Mouse (Mus musculus) MEL (cell line): ENCODE results near the gene Mrpl37. TPM values are rescaled to one million over a fixed set of nuclear protein-coding genes. Genes with fewer than 3 reads are reported as not detected.

Experiments used
- DNase-seq: peaks from one replicate; pipeline ENCODE4 v3.0.0; 2011; ENCODE audit warnings: low read depth, low spot score
- H3K27ac ChIP-seq: 2 replicates; pipeline ENCODE4 v1.5.1; 2012; ENCODE audit warnings: low read depth, mild to moderate bottlenecking, control low read depth, low read length, moderate library complexity; ENCODE audit not compliant: control insufficient read depth
- H3K27me3 ChIP-seq, 2 experiments: fragments of 150-350 bp in 1 of 2; sonication (generic) in 1 of 2; 2 replicates each; pipeline ENCODE4 v1.6.1; 2012; ENCODE audit warnings: low read length in 2 of 2, mild to moderate bottlenecking in 2 of 2, improper control_type of control experiment in 1 of 2, moderate library complexity in 1 of 2; ENCODE audit not compliant: insufficient read depth in 2 of 2, control insufficient read depth in 1 of 2
- H3K36me3 ChIP-seq, 2 experiments: 2 replicates each; pipeline ENCODE4 v1.6.1; 2012 to 2014; ENCODE audit warnings: low read length in 2 of 2, improper control_type of control experiment in 1 of 2, inconsistent platforms in 1 of 2, mild to moderate bottlenecking in 1 of 2; ENCODE audit not compliant: insufficient read depth in 2 of 2, control insufficient read depth in 1 of 2
- H3K4me1 ChIP-seq, 2 experiments: fragments of 150-350 bp in 1 of 2; sonication (generic) in 1 of 2; 2 replicates each; pipeline ENCODE4 v1.6.1; 2012; ENCODE audit warnings: low read length in 2 of 2, improper control_type of control experiment in 1 of 2, mild to moderate bottlenecking in 1 of 2; ENCODE audit not compliant: insufficient read depth in 2 of 2, control insufficient read depth in 1 of 2
- H3K4me3 ChIP-seq, 2 experiments: fragments of 150-350 bp in 1 of 2; sonication (generic) in 1 of 2; 2 replicates each; pipeline ENCODE4 v1.5.1; 2012; ENCODE audit warnings: low read depth in 2 of 2, low read length in 2 of 2, mild to moderate bottlenecking in 2 of 2, moderate library complexity in 2 of 2, control low read depth in 1 of 2, improper control_type of control experiment in 1 of 2; ENCODE audit not compliant: control insufficient read depth in 1 of 2, insufficient read depth in 1 of 2
- H3K79me2 ChIP-seq: 2 replicates; pipeline ENCODE4 v1.6.1; 2012; ENCODE audit warnings: mild to moderate bottlenecking, low read length, moderate library complexity; ENCODE audit not compliant: control insufficient read depth, poor library complexity, insufficient read depth
- H3K9ac ChIP-seq: 2 replicates; pipeline ENCODE4 v1.6.1; 2012; ENCODE audit warnings: low read depth, mild to moderate bottlenecking, control low read depth, low read length, moderate library complexity; ENCODE audit not compliant: control insufficient read depth, poor library complexity, severe bottlenecking
- H3K9me3 ChIP-seq: fragments of 150-350 bp; sonication (generic); replicated peaks from 2 replicates; pipeline ENCODE4 v1.6.1; 2012; ENCODE audit warnings: mild to moderate bottlenecking, low read length, improper control_type of control experiment, moderate library complexity; ENCODE audit not compliant: insufficient read depth
- CHD2 ChIP-seq: IDR thresholded peaks from 2 replicates; pipeline ENCODE4 v1.6.1; 2011; ENCODE audit warnings: low read length, improper control_type of control experiment
- GABPA ChIP-seq: IDR thresholded peaks from 2 replicates; pipeline ENCODE4 v1.6.1; 2012; ENCODE audit warnings: low read depth, mild to moderate bottlenecking, inconsistent platforms, low read length, improper control_type of control experiment, moderate library complexity
- GATA1 ChIP-seq: IDR thresholded peaks from 2 replicates; pipeline ENCODE4 v1.6.1; 2011; ENCODE audit warnings: low read depth, low read length, improper control_type of control experiment
- HCFC1 ChIP-seq: IDR thresholded peaks from 2 replicates; pipeline ENCODE4 v1.6.1; 2012; ENCODE audit warnings: low read depth, mild to moderate bottlenecking, inconsistent platforms, low read length, improper control_type of control experiment, moderate library complexity
- MAFK ChIP-seq: IDR thresholded peaks from 2 replicates; pipeline ENCODE4 v1.6.1; 2011; ENCODE audit warnings: low read depth, mild to moderate bottlenecking, low read length, improper control_type of control experiment, borderline replicate concordance
- MAX ChIP-seq: IDR thresholded peaks from 2 replicates; pipeline ENCODE4 v1.6.1; 2011; ENCODE audit warnings: low read length, improper control_type of control experiment
- MAZ ChIP-seq: IDR thresholded peaks from 2 replicates; pipeline ENCODE4 v1.6.1; 2012; ENCODE audit warnings: low read depth, mild to moderate bottlenecking, inconsistent platforms, low read length, improper control_type of control experiment
- MEF2A ChIP-seq: IDR thresholded peaks from 2 replicates; pipeline ENCODE4 v1.6.1; 2014; ENCODE audit warnings: low read depth, mild to moderate bottlenecking, inconsistent platforms, low read length, improper control_type of control experiment; ENCODE audit not compliant: poor library complexity, insufficient replicate concordance, severe bottlenecking; ENCODE audit errors: extremely low read depth
- MXI1 ChIP-seq: IDR thresholded peaks from 2 replicates; pipeline ENCODE4 v1.6.1; 2011; ENCODE audit warnings: mild to moderate bottlenecking, low read depth, low read length, improper control_type of control experiment
- MYB ChIP-seq: IDR thresholded peaks from 2 replicates; pipeline ENCODE4 v1.6.1; 2011; ENCODE audit warnings: mild to moderate bottlenecking, low read depth, low read length, improper control_type of control experiment
- MYC ChIP-seq: IDR thresholded peaks from 2 replicates; pipeline ENCODE4 v1.6.1; 2011; ENCODE audit warnings: low read depth, mild to moderate bottlenecking, low read length, improper control_type of control experiment, moderate library complexity
- NRF1 ChIP-seq: IDR thresholded peaks from 2 replicates; pipeline ENCODE4 v1.6.1; 2014; ENCODE audit warnings: low read depth, mild to moderate bottlenecking, inconsistent platforms, low read length, improper control_type of control experiment, moderate library complexity; ENCODE audit not compliant: poor library complexity, insufficient read depth, severe bottlenecking
- POLR2A ChIP-seq, 2 experiments: IDR thresholded peaks; 2 replicates each; pipeline ENCODE4 v1.6.1; 2011 to 2012; ENCODE audit warnings: low read length in 2 of 2, mild to moderate bottlenecking in 2 of 2, control low read depth in 1 of 2, improper control_type of control experiment in 1 of 2, low read depth in 1 of 2, moderate library complexity in 1 of 2; ENCODE audit not compliant: control insufficient read depth in 1 of 2, insufficient read depth in 1 of 2, poor library complexity in 1 of 2
- POLR2AphosphoS2 ChIP-seq: IDR thresholded peaks from 2 replicates; pipeline ENCODE4 v1.6.1; 2011; ENCODE audit warnings: low read length, improper control_type of control experiment
- RAD21 ChIP-seq: IDR thresholded peaks from 2 replicates; pipeline ENCODE4 v1.6.1; 2011; ENCODE audit warnings: mild to moderate bottlenecking, low read depth, low read length, improper control_type of control experiment
- RCOR1 ChIP-seq: IDR thresholded peaks from 2 replicates; pipeline ENCODE4 v1.6.1; 2012; ENCODE audit warnings: low read depth, mild to moderate bottlenecking, inconsistent platforms, low read length, improper control_type of control experiment
- SIN3A ChIP-seq: IDR thresholded peaks from 2 replicates; pipeline ENCODE4 v1.6.1; 2012; ENCODE audit warnings: low read length, improper control_type of control experiment, inconsistent platforms
- TBP ChIP-seq: IDR thresholded peaks from 2 replicates; pipeline ENCODE4 v1.8.0; 2011; ENCODE audit warnings: low read depth, low read length, improper control_type of control experiment
- TCF12 ChIP-seq: IDR thresholded peaks from 2 replicates; pipeline ENCODE4 v1.6.1; 2014; ENCODE audit warnings: low read depth, mild to moderate bottlenecking, inconsistent platforms, low read length, improper control_type of control experiment, moderate library complexity
- UBTF ChIP-seq: IDR thresholded peaks from 2 replicates; pipeline ENCODE4 v1.6.1; 2012; ENCODE audit warnings: low read depth, mild to moderate bottlenecking, inconsistent platforms, low read length, improper control_type of control experiment, moderate library complexity, borderline replicate concordance; ENCODE audit not compliant: insufficient read depth
- USF1 ChIP-seq: IDR thresholded peaks from 2 replicates; pipeline ENCODE4 v1.6.1; 2014; ENCODE audit warnings: low read depth, mild to moderate bottlenecking, inconsistent platforms, low read length, improper control_type of control experiment, moderate library complexity
- ZC3H11A ChIP-seq: IDR thresholded peaks from 2 replicates; pipeline ENCODE4 v1.6.1; 2012; ENCODE audit warnings: low read depth, mild to moderate bottlenecking, inconsistent platforms, low read length, improper control_type of control experiment
- ZKSCAN1 ChIP-seq: IDR thresholded peaks from 2 replicates; pipeline ENCODE4 v1.6.1; 2012; ENCODE audit warnings: low read depth, mild to moderate bottlenecking, inconsistent platforms, low read length, improper control_type of control experiment, moderate library complexity
- ZNF384 ChIP-seq: IDR thresholded peaks from 2 replicates; pipeline ENCODE4 v1.6.1; 2012; ENCODE audit warnings: low read depth, mild to moderate bottlenecking, inconsistent platforms, low read length, improper control_type of control experiment
- polyA plus RNA-seq, 2 experiments: library from polyadenylated mRNA; stranded (reverse) in 1 of 2; unstranded in 1 of 2; fragments of >175 nt in 1 of 2; fragments of >200 nt in 1 of 2; gene quantifications; 2 replicates each; pipeline versions ENCODE4 v1.2.1 to v1.2.4; 2012; ENCODE audit warnings: low replicate concordance in 2 of 2, low read depth in 1 of 2; ENCODE audit not compliant: insufficient read length in 2 of 2, insufficient read depth in 1 of 2, missing spikeins in 1 of 2
- total RNA-seq: library from RNA; depleted of rRNA; stranded (reverse); fragments of 300-350 nt; gene quantifications from 2 replicates; pipeline ENCODE4 v1.2.3, GENCODE M21; 2012

Mrpl37 gene
- total and polyA plus RNA-seq, 3 experiments, result 73.1 to 423 (median 153) TPM

DNA sequence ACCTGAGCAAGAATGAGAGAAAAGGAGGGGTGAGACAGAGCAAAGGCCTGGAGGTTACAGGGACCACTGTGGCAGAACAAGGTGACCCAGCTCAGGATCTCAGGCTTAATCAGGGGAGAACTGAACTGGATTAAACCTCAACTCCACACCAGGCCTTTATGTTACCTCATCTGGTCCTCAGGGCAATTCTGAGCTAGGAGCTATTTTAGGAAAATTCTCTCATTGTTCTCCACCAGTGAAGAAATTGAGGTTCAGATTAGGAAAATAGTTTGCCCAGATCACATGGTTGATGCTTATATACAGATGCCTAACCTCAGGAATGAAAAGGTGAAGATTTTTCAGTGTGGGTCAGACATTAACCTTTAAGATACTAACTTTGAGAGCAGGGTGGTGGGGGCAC, 13.0 kb upstream of the Mrpl37 start:
- Histone ChIP-seq H3K9me3 (no peaks in the 10 kb centered on the region), H3K27ac (no peak overlapping the region), H3K4me3 (no peak overlapping the region), H3K9ac (no peak overlapping the region), H3K36me3 (peaks cover 0 to 3% of the 10 kb centered on the region in 2 experiments; a peak in 2 of 4 replicates), H3K79me2 (no peaks in the 10 kb centered on the region), H3K27me3 (no peaks in the 10 kb centered on the region), H3K4me1 (peaks cover 0 to 12% of the 10 kb centered on the region in 2 experiments; a peak in 1 of 4 replicates)
- TF ChIP-seq MXI1, result no peak
- no peak for TF ChIP-seq GATA1
- no peak for TF ChIP-seq NRF1
- no peak for TF ChIP-seq CHD2
- TF ChIP-seq TCF12, result no peak
- no peak for TF ChIP-seq RCOR1
- TF ChIP-seq MAFK, result no peak
- no peak for TF ChIP-seq MYB
- no peak for TF ChIP-seq MYC
- TF ChIP-seq MAX, result no peak
- DNase-seq, result no peak

GRCm38 (mm10) chr4:107078894-107079293, 12.2 kb upstream of the Mrpl37 start:
- 0 out of 4 replicates have a peak, but pooled peaks cover 0 to 6% of the 10 kb centered on the region in 2 experiments for H3K4me1 ChIP-seq
- peaks cover 0 to 3% of the 10 kb centered on the region in 2 experiments; a peak in 2 of 4 replicates for H3K36me3 ChIP-seq
- no peak overlapping the region for H3K27ac ChIP-seq
- no peaks in the 10 kb centered on the region for H3K27me3 ChIP-seq
- no peak for TF ChIP-seq MAZ
- no peak for TF ChIP-seq ZC3H11A
- no peak for TF ChIP-seq HCFC1
- TF ChIP-seq CHD2, result no peak
- TF ChIP-seq POLR2AphosphoS2, result no peak
- no peak for TF ChIP-seq TCF12
- TF ChIP-seq ZNF384, result no peak
- TF ChIP-seq RAD21, result no peak
- TF ChIP-seq TBP, result no peak
- TF ChIP-seq POLR2A (IDR thresholded peaks at IDR 0.05; ENCODE audit: control insufficient read depth in 1 of 2, insufficient read depth in 1 of 2, low read depth in 1 of 2, low read length in 2 of 2, poor library complexity in 1 of 2), result no peak
- no peak for TF ChIP-seq GABPA
- no peak for TF ChIP-seq UBTF
- no peak for TF ChIP-seq MXI1
- TF ChIP-seq USF1, result no peak
- no peak for TF ChIP-seq MEF2A
- TF ChIP-seq ZKSCAN1, result no peak
- no peak for TF ChIP-seq MYC
- no peak for TF ChIP-seq SIN3A
- no peak overlapping the region for H3K4me3 ChIP-seq
- H3K9ac ChIP-seq, result no peak overlapping the region
- no peaks in the 10 kb centered on the region for H3K9me3 ChIP-seq
- no peak for DNase-seq
- no peaks in the 10 kb centered on the region for H3K79me2 ChIP-seq
